Mouse (Mus musculus) erythroblast, embryonic 14.5 days (primary cell): ENCODE results near the gene Fer.

Source experiments
- GATA1 ChIP-seq: IDR thresholded peaks from 2 replicates; pipeline ENCODE4 v1.6.1; 2012; ENCODE audit warnings: low read length, inconsistent platforms, mixed read lengths
- TAL1 ChIP-seq: IDR thresholded peaks from 3 replicates; pipeline ENCODE4 v1.6.1; 2012; ENCODE audit warnings: low read length, inconsistent platforms, mixed read lengths

DNA sequence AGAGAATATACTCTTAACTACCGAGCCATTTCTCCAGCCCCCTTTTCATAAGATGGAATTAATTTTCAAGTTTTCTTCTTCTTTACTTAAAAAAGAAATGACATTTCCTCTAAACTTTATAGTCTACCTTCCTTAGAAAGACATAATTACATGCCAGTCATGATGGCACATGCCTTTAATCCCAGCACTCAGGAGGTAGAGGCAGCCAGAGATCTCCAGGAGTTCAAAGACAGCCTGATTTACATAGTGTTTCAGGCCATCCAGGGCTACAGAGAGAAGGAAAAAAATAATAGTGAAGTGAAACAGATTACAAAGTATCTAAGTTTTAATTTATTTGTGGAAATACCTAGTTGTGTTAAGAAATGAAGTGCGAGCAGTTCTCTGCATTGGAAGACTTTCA lies 26.6 kb upstream of the Fer start:
- TF ChIP-seq GATA1 (no peak), TAL1 (no peak)
